Mouse (Mus musculus): ENCODE measurements around the gene Cwc25. TPM values are rescaled to one million over a fixed set of nuclear protein-coding genes. Genes with fewer than 3 reads are reported as not detected.

The Cwc25 gene
- polyA plus RNA-seq, 1 experiment from 2014 or later = 13.2 TPM

GRCm38 (mm10) chr11:97769704-97770103 lies 3.3 kb upstream of the Cwc25 start:
- no peaks in the 10 kb centered on the region for H3K9me3 ChIP-seq (ENCODE audit: low read length)
- no peaks in the 10 kb centered on the region for H3K36me3 ChIP-seq (ENCODE audit: insufficient read depth, low read length)
- H3K4me3 ChIP-seq (ENCODE audit: low read depth, low read length) = no peak overlapping the region
- no peak overlapping the region for H3K4me2 ChIP-seq (replicated peaks; ENCODE audit: low read depth, low read length)
- no peaks in the 10 kb centered on the region for H3K27me3 ChIP-seq (replicated peaks; ENCODE audit: insufficient read depth, low read length)
- peaks cover 7% of the 10 kb centered on the region; the same call in 1 of the 2 replicates for H3K4me1 ChIP-seq (ENCODE audit: insufficient read depth, low read depth, low read length)
- H3K9ac ChIP-seq (replicated peaks; ENCODE audit: low read depth) = no peak overlapping the region
- H3K27ac ChIP-seq (ENCODE audit: low read length) = no peak overlapping the region
- DNase-seq (ENCODE audit: low spot score) (no peak), ATAC-seq (no peak)
- TF ChIP-seq EP300 (IDR thresholded peaks at IDR 0.05) (no peak), CTCF (IDR thresholded peaks at IDR 0.05) (no peak)
- WGBS = 29% methylated on average over 2 of the region's 2 CpGs

DNA sequence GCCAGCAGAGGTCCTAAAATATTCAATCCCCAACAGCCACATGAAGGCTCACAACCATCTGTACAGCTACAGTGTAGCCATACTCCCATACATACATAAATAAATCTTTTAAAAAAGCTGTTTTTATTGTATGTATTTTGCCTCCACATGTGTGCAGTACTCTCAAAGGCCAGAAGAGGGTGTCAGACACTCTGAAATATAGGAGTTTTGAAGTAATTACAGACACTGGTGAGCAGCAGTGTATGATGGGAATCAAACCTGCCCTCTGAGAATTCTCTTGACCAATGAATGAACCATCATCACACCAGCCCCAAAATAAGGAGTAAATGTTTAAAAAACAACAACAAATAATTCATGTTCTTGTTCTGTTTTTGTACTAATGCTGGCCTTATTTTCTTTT lies 4.7 kb downstream of the Cwc25 start:
- no peak overlapping the region for H3K4me2 ChIP-seq (replicated peaks; ENCODE audit: low read depth, low read length)
- H3K9ac ChIP-seq (replicated peaks; ENCODE audit: low read depth) = no peak overlapping the region
- no peaks in the 10 kb centered on the region for H3K9me3 ChIP-seq (ENCODE audit: low read length)
- H3K4me3 ChIP-seq (ENCODE audit: low read depth, low read length) = no peak overlapping the region
- H3K27me3 ChIP-seq (replicated peaks; ENCODE audit: insufficient read depth, low read length) = no peaks in the 10 kb centered on the region
- no peak overlapping the region for H3K27ac ChIP-seq (ENCODE audit: low read length)
- H3K36me3 ChIP-seq (ENCODE audit: insufficient read depth, low read length) = peaks cover 20% of the 10 kb centered on the region
- no peak for TF ChIP-seq EP300 (IDR thresholded peaks at IDR 0.05)
- peak; percentile 37; the same call in 1 of the 2 replicates for TF ChIP-seq CTCF (IDR thresholded peaks at IDR 0.05)
- no peak for ATAC-seq
- H3K4me1 ChIP-seq (ENCODE audit: insufficient read depth, low read depth, low read length) = peaks cover 7% of the 10 kb centered on the region; the same call in 1 of the 2 replicates
- DNase-seq (ENCODE audit: low spot score) = no peak

DNA sequence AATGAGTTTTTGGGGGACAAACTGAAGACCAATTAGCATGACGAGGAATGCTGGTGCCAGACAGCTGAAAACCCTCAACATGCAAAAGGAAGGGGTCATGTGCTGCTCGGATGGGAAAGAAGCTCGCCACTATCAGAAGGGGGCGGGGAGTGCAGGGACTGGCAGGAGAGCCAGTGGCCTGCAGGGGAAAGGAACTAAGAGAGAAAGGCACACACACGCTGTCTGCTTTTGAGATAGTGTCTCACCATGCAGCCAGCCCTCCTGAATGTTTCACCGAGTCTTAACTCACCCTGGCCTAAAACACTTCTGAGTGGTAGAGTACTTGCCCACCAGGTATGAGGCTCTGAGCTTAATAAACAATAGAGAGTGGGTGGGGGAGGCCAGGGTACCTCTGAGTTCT lies 7.4 kb downstream of the Cwc25 start:
- no peak for DNase-seq (ENCODE audit: low spot score)
- no peaks in the 10 kb centered on the region for H3K27me3 ChIP-seq (replicated peaks; ENCODE audit: insufficient read depth, low read length)
- no peak for ATAC-seq
- H3K4me3 ChIP-seq (ENCODE audit: low read depth, low read length) = no peak overlapping the region
- no peaks in the 10 kb centered on the region for H3K9me3 ChIP-seq (ENCODE audit: low read length)
- TF ChIP-seq EP300 (IDR thresholded peaks at IDR 0.05) (no peak), CTCF (IDR thresholded peaks at IDR 0.05) (no peak)
- no peaks in the 10 kb centered on the region for H3K4me1 ChIP-seq (ENCODE audit: insufficient read depth, low read depth, low read length)
- H3K36me3 ChIP-seq (ENCODE audit: insufficient read depth, low read length) = peaks cover 29% of the 10 kb centered on the region
- no peak overlapping the region for H3K27ac ChIP-seq (ENCODE audit: low read length)
- 74% methylated on average over 6 of the region's 6 CpGs for WGBS
- no peak overlapping the region for H3K4me2 ChIP-seq (replicated peaks; ENCODE audit: low read depth, low read length)
- H3K9ac ChIP-seq (replicated peaks; ENCODE audit: low read depth) = no peak overlapping the region

- no peak overlapping the region for H3K27ac ChIP-seq (ENCODE audit: low read length)
- ATAC-seq (no peak), DNase-seq (ENCODE audit: low spot score) (no peak)
- no peaks in the 10 kb centered on the region for H3K4me1 ChIP-seq (ENCODE audit: insufficient read depth, low read depth, low read length)
- H3K9me3 ChIP-seq (ENCODE audit: low read length) = no peaks in the 10 kb centered on the region
- 93% methylated on average over 1 of the region's 1 CpGs for WGBS
- no peak overlapping the region for H3K4me2 ChIP-seq (replicated peaks; ENCODE audit: low read depth, low read length)
- TF ChIP-seq CTCF (IDR thresholded peaks at IDR 0.05) = no peak
- TF ChIP-seq EP300 (IDR thresholded peaks at IDR 0.05) = no peak
- no peak overlapping the region for H3K9ac ChIP-seq (replicated peaks; ENCODE audit: low read depth)
- peaks cover 28% of the 10 kb centered on the region for H3K36me3 ChIP-seq (ENCODE audit: insufficient read depth, low read length)
- no peak overlapping the region for H3K4me3 ChIP-seq (ENCODE audit: low read depth, low read length)
- no peaks in the 10 kb centered on the region for H3K27me3 ChIP-seq (replicated peaks; ENCODE audit: insufficient read depth, low read length)
These were observed 8.2 kb downstream of the Cwc25 start for GRCm38 (mm10) chr11:97758125-97758524.

- DNase-seq (ENCODE audit: low spot score) (no peak), ATAC-seq (no peak)
- no peaks in the 10 kb centered on the region for H3K27me3 ChIP-seq (replicated peaks; ENCODE audit: insufficient read depth, low read length)
- WGBS = 93% methylated on average over 8 of the region's 8 CpGs
- no peak overlapping the region for H3K9ac ChIP-seq (replicated peaks; ENCODE audit: low read depth)
- H3K27ac ChIP-seq (ENCODE audit: low read length) = no peak overlapping the region
- no peaks in the 10 kb centered on the region for H3K4me1 ChIP-seq (ENCODE audit: insufficient read depth, low read depth, low read length)
- TF ChIP-seq CTCF (IDR thresholded peaks at IDR 0.05) (no peak), EP300 (IDR thresholded peaks at IDR 0.05) (no peak)
- peaks cover 34% of the 10 kb centered on the region for H3K36me3 ChIP-seq (ENCODE audit: insufficient read depth, low read length)
- no peak overlapping the region for H3K4me2 ChIP-seq (replicated peaks; ENCODE audit: low read depth, low read length)
- H3K4me3 ChIP-seq (ENCODE audit: low read depth, low read length) = no peak overlapping the region
- no peaks in the 10 kb centered on the region for H3K9me3 ChIP-seq (ENCODE audit: low read length)
These were observed 13.1 kb downstream of the Cwc25 start for GRCm38 (mm10) chr11:97753277-97753676.

- H3K27ac ChIP-seq (ENCODE audit: low read length) = no peak overlapping the region
- H3K4me3 ChIP-seq (ENCODE audit: low read depth, low read length) = no peak overlapping the region
- no peak overlapping the region for H3K9ac ChIP-seq (replicated peaks; ENCODE audit: low read depth)
- ATAC-seq = no peak
- TF ChIP-seq CTCF (IDR thresholded peaks at IDR 0.05) (no peak), EP300 (IDR thresholded peaks at IDR 0.05) (no peak)
- WGBS = 83% methylated on average over 5 of the region's 5 CpGs
- no peaks in the 10 kb centered on the region for H3K9me3 ChIP-seq (ENCODE audit: low read length)
- H3K36me3 ChIP-seq (ENCODE audit: insufficient read depth, low read length) = peaks cover 25% of the 10 kb centered on the region; the same call in 1 of the 2 replicates
- H3K4me1 ChIP-seq (ENCODE audit: insufficient read depth, low read depth, low read length) = peaks cover 3% of the 10 kb centered on the region; the same call in 1 of the 2 replicates
- no peaks in the 10 kb centered on the region for H3K27me3 ChIP-seq (replicated peaks; ENCODE audit: insufficient read depth, low read length)
- H3K4me2 ChIP-seq (replicated peaks; ENCODE audit: low read depth, low read length) = no peak overlapping the region
- DNase-seq (ENCODE audit: low spot score) = no peak
These were observed 17.9 kb downstream of the Cwc25 start for GRCm38 (mm10) chr11:97748496-97748895.

DNA sequence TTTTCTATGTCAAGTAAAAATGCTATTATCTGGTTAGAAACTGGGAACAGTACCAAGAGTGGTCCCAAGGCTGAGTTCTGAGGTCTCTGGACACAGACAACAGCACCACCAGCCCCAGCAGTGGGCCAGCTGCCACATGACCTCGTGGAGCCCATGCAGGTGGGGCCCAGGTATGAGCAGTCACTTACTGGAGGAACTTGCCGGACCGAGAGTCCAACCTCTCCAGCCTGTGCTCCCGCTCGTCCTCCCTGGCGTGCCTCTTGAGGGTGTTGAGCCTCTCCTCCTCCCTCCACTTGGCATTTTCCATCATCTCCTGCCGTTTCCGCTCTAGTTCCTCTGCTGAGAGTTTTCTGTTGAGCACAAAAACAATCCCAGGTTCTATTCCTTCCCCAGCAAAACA lies 18.6 kb downstream of the Cwc25 start:
- Histone ChIP-seq H3K4me2 (replicated peaks; ENCODE audit: low read depth, low read length) (no peak overlapping the region), H3K4me3 (ENCODE audit: low read depth, low read length) (no peak overlapping the region), H3K27me3 (replicated peaks; ENCODE audit: insufficient read depth, low read length) (no peaks in the 10 kb centered on the region), H3K27ac (ENCODE audit: low read length) (no peak overlapping the region), H3K4me1 (ENCODE audit: insufficient read depth, low read depth, low read length) (peaks cover 9% of the 10 kb centered on the region), H3K36me3 (ENCODE audit: insufficient read depth, low read length) (peaks cover 25% of the 10 kb centered on the region; the same call in 1 of the 2 replicates), H3K9me3 (ENCODE audit: low read length) (no peaks in the 10 kb centered on the region), H3K9ac (replicated peaks; ENCODE audit: low read depth) (no peak overlapping the region)
- TF ChIP-seq CTCF (IDR thresholded peaks at IDR 0.05) (no peak), EP300 (IDR thresholded peaks at IDR 0.05) (no peak)
- DNase-seq (ENCODE audit: low spot score) (no peak), ATAC-seq (no peak)
- 71% methylated on average over 8 of the region's 8 CpGs for WGBS
